Mouse (Mus musculus): ENCODE measurements around the gene 4833420G17Rik. TPM values are rescaled to one million over a fixed set of nuclear protein-coding genes. Genes with fewer than 3 reads are reported as not detected.

The 4833420G17Rik gene
- polyA plus RNA-seq (2014; fragmentation: Nextera tagmentation; extraction: Ambion mirVana): 92.8 and 122 TPM in 2 replicates

GRCm38 (mm10) chr13:119462596-119463560 lies at the start of gene 4833420G17Rik:
Gene 4833420G17Rik (plus strand): TSS chr13:119462768.
- peak; percentile 96 for DNase-seq

GRCm38 (mm10) chr13:119413026-119413425 lies 49.5 kb upstream of the 4833420G17Rik start:
- no peaks in the 10 kb centered on the region for H3K36me3 ChIP-seq (ENCODE audit: control insufficient read depth, insufficient read depth, low read length)
- no peak overlapping the region for H3K4me3 ChIP-seq (replicated peaks; ENCODE audit: low read depth, low read length)
- DNase-seq: no peak
- no peak overlapping the region for H3K4me2 ChIP-seq (ENCODE audit: low read length)
- no peaks in the 10 kb centered on the region for H3K27me3 ChIP-seq (ENCODE audit: control insufficient read depth, insufficient read depth, low read length)
- no peaks in the 10 kb centered on the region for H3K9me3 ChIP-seq (ENCODE audit: control insufficient read depth, low read length)
- H3K9ac ChIP-seq (replicated peaks; ENCODE audit: low read length): no peak overlapping the region
- H3K27ac ChIP-seq (replicated peaks; ENCODE audit: low read depth, low read length): no peak overlapping the region
- no peak for ATAC-seq (ENCODE audit: low FRiP score, low TSS enrichment)
- WGBS: 23% methylated on average over 2 of the region's 2 CpGs
- H3K4me1 ChIP-seq (ENCODE audit: control insufficient read depth, insufficient read depth, low read length): peaks cover 6% of the 10 kb centered on the region

More at GRCm38 (mm10) chr13:119462596-119463560, at the start of gene 4833420G17Rik:
- H3K4me2 ChIP-seq (ENCODE audit: low read length): peak within 1 kb of the TSS; percentile 65
- H3K9me3 ChIP-seq (ENCODE audit: control insufficient read depth, low read length): no peaks in the 10 kb centered on the region
- peaks cover 28% of the 10 kb centered on the region for H3K36me3 ChIP-seq (ENCODE audit: control insufficient read depth, insufficient read depth, low read length)
- WGBS: 2% methylated on average over 57 of the region's 57 CpGs
- peak within 1 kb of the TSS; percentile 57 for H3K9ac ChIP-seq (replicated peaks; ENCODE audit: low read length)
- H3K4me1 ChIP-seq (ENCODE audit: control insufficient read depth, insufficient read depth, low read length): peaks cover 17% of the 10 kb centered on the region; the same call in 1 of the 2 replicates
- peak within 1 kb of the TSS; percentile 78 for H3K27ac ChIP-seq (replicated peaks; ENCODE audit: low read depth, low read length)
- no peaks in the 10 kb centered on the region for H3K27me3 ChIP-seq (ENCODE audit: control insufficient read depth, insufficient read depth, low read length)
- peak within 1 kb of the TSS; percentile 55 for H3K4me3 ChIP-seq (replicated peaks; ENCODE audit: low read depth, low read length)
- peak; percentile 95 for ATAC-seq (ENCODE audit: low FRiP score, low TSS enrichment)

DNA sequence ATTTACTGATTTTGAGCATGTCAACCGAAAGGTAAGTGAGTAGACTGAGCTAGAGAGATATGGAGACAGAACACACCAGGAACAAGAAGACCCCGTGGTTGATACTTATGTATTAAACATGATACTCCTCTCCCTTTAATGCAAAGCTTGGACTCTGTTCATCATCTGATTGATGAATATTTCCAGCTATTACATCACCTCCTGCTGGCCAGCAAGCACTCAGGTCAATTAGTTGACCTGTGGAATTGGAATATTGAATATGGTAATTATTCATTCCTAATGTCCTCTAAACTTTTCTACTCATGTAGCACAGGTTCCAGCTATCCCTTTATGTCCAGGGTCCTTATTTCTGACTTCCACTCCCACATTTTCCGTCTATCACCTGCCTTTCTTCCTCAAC lies 44.1 kb upstream of the 4833420G17Rik start:
- H3K4me3 ChIP-seq (replicated peaks; ENCODE audit: low read depth, low read length): no peak overlapping the region
- H3K27ac ChIP-seq (replicated peaks; ENCODE audit: low read depth, low read length): no peak overlapping the region
- WGBS: 89% methylated on average over 3 of the region's 3 CpGs
- H3K9ac ChIP-seq (replicated peaks; ENCODE audit: low read length): no peak overlapping the region
- no peaks in the 10 kb centered on the region for H3K9me3 ChIP-seq (ENCODE audit: control insufficient read depth, low read length)
- H3K4me2 ChIP-seq (ENCODE audit: low read length): no peak overlapping the region
- ATAC-seq (ENCODE audit: low FRiP score, low TSS enrichment): no peak
- no peaks in the 10 kb centered on the region for H3K27me3 ChIP-seq (ENCODE audit: control insufficient read depth, insufficient read depth, low read length)
- DNase-seq: no peak
- H3K36me3 ChIP-seq (ENCODE audit: control insufficient read depth, insufficient read depth, low read length): no peaks in the 10 kb centered on the region
- H3K4me1 ChIP-seq (ENCODE audit: control insufficient read depth, insufficient read depth, low read length): no peaks in the 10 kb centered on the region

- peak overlapping the region; percentile 99 for H3K27ac ChIP-seq (replicated peaks; ENCODE audit: low read depth, low read length)
These were observed 32.4 kb upstream of the 4833420G17Rik start for GRCm38 (mm10) chr13:119430164-119430563.

DNA sequence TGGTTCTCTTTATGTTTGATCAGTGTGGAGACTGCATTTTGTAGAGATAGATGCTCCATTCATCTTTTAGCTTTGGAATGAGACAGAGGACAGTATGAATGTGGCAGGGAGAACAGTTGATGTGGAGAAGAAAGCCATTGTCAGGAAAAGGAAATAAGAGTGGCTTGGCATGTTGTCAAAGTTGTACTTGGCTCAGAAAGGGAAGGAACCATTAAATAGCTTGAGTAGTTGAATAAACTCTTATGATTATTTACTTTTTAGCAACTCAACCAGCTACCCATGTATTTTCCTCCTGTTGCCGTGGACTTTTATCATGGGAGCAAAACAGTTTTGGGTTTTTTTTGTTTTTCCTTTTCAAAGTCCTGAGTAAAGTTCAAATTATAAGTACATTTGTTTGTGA lies 30.5 kb upstream of the 4833420G17Rik start:
- Histone ChIP-seq H3K36me3 (ENCODE audit: control insufficient read depth, insufficient read depth, low read length) (peaks cover 20% of the 10 kb centered on the region), H3K4me2 (ENCODE audit: low read length) (no peak overlapping the region), H3K9me3 (ENCODE audit: control insufficient read depth, low read length) (no peaks in the 10 kb centered on the region), H3K4me1 (ENCODE audit: control insufficient read depth, insufficient read depth, low read length) (peaks cover 14% of the 10 kb centered on the region), H3K4me3 (replicated peaks; ENCODE audit: low read depth, low read length) (no peak overlapping the region), H3K27me3 (ENCODE audit: control insufficient read depth, insufficient read depth, low read length) (no peaks in the 10 kb centered on the region), H3K27ac (replicated peaks; ENCODE audit: low read depth, low read length) (no peak overlapping the region), H3K9ac (replicated peaks; ENCODE audit: low read length) (no peak overlapping the region)
- ATAC-seq (ENCODE audit: low FRiP score, low TSS enrichment) (no peak), DNase-seq (no peak)
- 90% methylated on average over 1 of the region's 1 CpGs for WGBS

More at GRCm38 (mm10) chr13:119430164-119430563, 32.4 kb upstream of the 4833420G17Rik start:
- 18% methylated on average over 8 of the region's 8 CpGs for WGBS
- H3K27me3 ChIP-seq (ENCODE audit: control insufficient read depth, insufficient read depth, low read length): no peaks in the 10 kb centered on the region
- peak; percentile 62 for DNase-seq
- H3K4me1 ChIP-seq (ENCODE audit: control insufficient read depth, insufficient read depth, low read length): peaks cover 14% of the 10 kb centered on the region
- peak overlapping the region; percentile 100 for H3K9ac ChIP-seq (replicated peaks; ENCODE audit: low read length)
- H3K4me2 ChIP-seq (ENCODE audit: low read length): peak overlapping the region; percentile 72
- H3K36me3 ChIP-seq (ENCODE audit: control insufficient read depth, insufficient read depth, low read length): peaks cover 10% of the 10 kb centered on the region
- ATAC-seq (ENCODE audit: low FRiP score, low TSS enrichment): no peak
- peak overlapping the region; percentile 98 for H3K4me3 ChIP-seq (replicated peaks; ENCODE audit: low read depth, low read length)
- no peaks in the 10 kb centered on the region for H3K9me3 ChIP-seq (ENCODE audit: control insufficient read depth, low read length)

DNA sequence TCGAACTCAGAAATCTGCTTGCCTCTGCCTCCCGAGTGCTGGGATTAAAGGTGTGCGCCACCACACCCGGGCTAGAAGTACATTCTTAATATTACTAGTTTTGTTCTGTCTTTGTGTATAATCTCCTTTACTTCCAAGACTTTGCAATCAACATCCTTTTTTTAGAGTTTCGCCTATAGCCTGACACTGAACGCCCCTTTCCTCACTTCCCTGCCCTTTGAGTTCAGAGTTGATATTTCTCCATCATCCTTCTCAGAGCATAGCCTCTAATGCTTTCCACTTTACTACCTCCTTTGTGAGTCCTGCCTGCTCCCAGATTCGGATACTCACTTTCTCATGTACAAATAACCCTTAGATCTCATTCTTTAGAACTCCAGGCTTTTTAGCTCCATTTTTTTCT lies 28.2 kb upstream of the 4833420G17Rik start:
- no peaks in the 10 kb centered on the region for H3K27me3 ChIP-seq (ENCODE audit: control insufficient read depth, insufficient read depth, low read length)
- no peaks in the 10 kb centered on the region for H3K9me3 ChIP-seq (ENCODE audit: control insufficient read depth, low read length)
- H3K36me3 ChIP-seq (ENCODE audit: control insufficient read depth, insufficient read depth, low read length): peaks cover 35% of the 10 kb centered on the region
- 89% methylated on average over 7 of the region's 7 CpGs for WGBS
- DNase-seq (no peak), ATAC-seq (ENCODE audit: low FRiP score, low TSS enrichment) (no peak)
- peaks cover 14% of the 10 kb centered on the region for H3K4me1 ChIP-seq (ENCODE audit: control insufficient read depth, insufficient read depth, low read length)
- no peak overlapping the region for H3K9ac ChIP-seq (replicated peaks; ENCODE audit: low read length)
- no peak overlapping the region for H3K4me3 ChIP-seq (replicated peaks; ENCODE audit: low read depth, low read length)
- H3K27ac ChIP-seq (replicated peaks; ENCODE audit: low read depth, low read length): no peak overlapping the region
- no peak overlapping the region for H3K4me2 ChIP-seq (ENCODE audit: low read length)

GRCm38 (mm10) chr13:119442244-119442643 lies 20.3 kb upstream of the 4833420G17Rik start:
- no peak overlapping the region for H3K9ac ChIP-seq (replicated peaks; ENCODE audit: low read length)
- H3K36me3 ChIP-seq (ENCODE audit: control insufficient read depth, insufficient read depth, low read length): peaks cover 63% of the 10 kb centered on the region
- H3K4me3 ChIP-seq (replicated peaks; ENCODE audit: low read depth, low read length): no peak overlapping the region
- DNase-seq: no peak
- H3K4me1 ChIP-seq (ENCODE audit: control insufficient read depth, insufficient read depth, low read length): no peaks in the 10 kb centered on the region
- 98% methylated on average over 1 of the region's 1 CpGs for WGBS
- ATAC-seq (ENCODE audit: low FRiP score, low TSS enrichment): no peak
- H3K27me3 ChIP-seq (ENCODE audit: control insufficient read depth, insufficient read depth, low read length): no peaks in the 10 kb centered on the region
- H3K27ac ChIP-seq (replicated peaks; ENCODE audit: low read depth, low read length): no peak overlapping the region
- H3K4me2 ChIP-seq (ENCODE audit: low read length): no peak overlapping the region
- H3K9me3 ChIP-seq (ENCODE audit: control insufficient read depth, low read length): no peaks in the 10 kb centered on the region

DNA sequence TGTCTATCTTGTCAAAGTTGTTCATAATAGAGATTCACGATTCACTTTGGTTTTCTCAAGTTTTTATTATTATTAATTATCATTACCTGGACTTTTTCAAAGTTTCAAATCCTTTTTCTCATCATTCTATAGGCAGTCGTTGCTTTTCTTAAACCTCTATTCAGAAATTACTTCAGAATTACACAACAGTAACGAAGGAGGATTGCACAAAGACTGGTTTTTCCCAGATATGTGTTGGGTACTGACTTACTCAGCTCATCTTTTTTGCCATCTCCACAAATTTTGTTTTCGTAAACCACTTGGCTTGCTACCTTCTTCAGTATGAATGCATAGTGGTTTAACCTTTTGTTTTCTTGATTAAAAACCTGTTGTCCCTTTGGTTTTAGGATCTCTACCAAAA lies 9.0 kb upstream of the 4833420G17Rik start:
- Histone ChIP-seq H3K27me3 (ENCODE audit: control insufficient read depth, insufficient read depth, low read length) (no peaks in the 10 kb centered on the region), H3K9me3 (ENCODE audit: control insufficient read depth, low read length) (no peaks in the 10 kb centered on the region), H3K4me2 (ENCODE audit: low read length) (no peak overlapping the region), H3K27ac (replicated peaks; ENCODE audit: low read depth, low read length) (no peak overlapping the region), H3K36me3 (ENCODE audit: control insufficient read depth, insufficient read depth, low read length) (peaks cover 57% of the 10 kb centered on the region), H3K4me1 (ENCODE audit: control insufficient read depth, insufficient read depth, low read length) (no peaks in the 10 kb centered on the region), H3K9ac (replicated peaks; ENCODE audit: low read length) (no peak overlapping the region), H3K4me3 (replicated peaks; ENCODE audit: low read depth, low read length) (no peak overlapping the region)
- DNase-seq (no peak), ATAC-seq (ENCODE audit: low FRiP score, low TSS enrichment) (no peak)
- 97% methylated on average over 4 of the region's 4 CpGs for WGBS

DNA sequence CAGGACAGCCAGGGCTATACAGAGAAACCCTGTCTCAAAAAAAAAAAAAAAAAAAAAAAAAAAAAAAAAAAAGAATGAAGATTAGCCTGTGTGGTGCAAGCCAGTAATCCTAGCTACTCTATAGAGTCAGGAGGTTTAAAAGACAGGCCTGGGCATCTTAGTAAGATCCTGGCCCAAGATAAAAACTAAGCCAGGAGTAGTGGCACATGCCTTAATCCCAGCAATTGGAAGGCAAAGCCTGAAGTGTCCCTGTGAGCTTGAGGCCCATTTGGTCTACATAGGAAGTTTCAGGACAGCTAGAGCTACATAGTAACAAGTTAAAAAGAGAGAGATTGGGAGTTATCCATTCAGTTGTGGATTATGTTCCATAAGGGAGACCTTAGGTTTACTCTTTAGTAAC lies 7.5 kb upstream of the 4833420G17Rik start:
- H3K4me3 ChIP-seq (replicated peaks; ENCODE audit: low read depth, low read length): no peak overlapping the region
- DNase-seq: no peak
- H3K27ac ChIP-seq (replicated peaks; ENCODE audit: low read depth, low read length): no peak overlapping the region
- no peak for ATAC-seq (ENCODE audit: low FRiP score, low TSS enrichment)
- H3K4me2 ChIP-seq (ENCODE audit: low read length): no peak overlapping the region
- H3K27me3 ChIP-seq (ENCODE audit: control insufficient read depth, insufficient read depth, low read length): no peaks in the 10 kb centered on the region
- no peaks in the 10 kb centered on the region for H3K9me3 ChIP-seq (ENCODE audit: control insufficient read depth, low read length)
- H3K4me1 ChIP-seq (ENCODE audit: control insufficient read depth, insufficient read depth, low read length): no peaks in the 10 kb centered on the region
- peaks cover 61% of the 10 kb centered on the region for H3K36me3 ChIP-seq (ENCODE audit: control insufficient read depth, insufficient read depth, low read length)
- no peak overlapping the region for H3K9ac ChIP-seq (replicated peaks; ENCODE audit: low read length)

Measured in midbrain, embryonic 14.5 days (tissue).